Mouse (Mus musculus): ENCODE results near the gene Hadh. TPM values are rescaled to one million over a fixed set of nuclear protein-coding genes. Genes with fewer than 3 reads are reported as not detected.

The Hadh gene
- polyA plus RNA-seq (2016; fragmentation: Nextera tagmentation; extraction: Ambion mirVana): 80.6 and 86.0 TPM in 2 replicates

GRCm38 (mm10) chr3:131271559-131272373 lies at the start of gene Hadh:
Gene Hadh (minus strand): TSS chr3:131272101.
- under 1% methylated on average over 54 of the region's 54 CpGs for WGBS
- H3K9me3 ChIP-seq (replicated peaks): no peaks in the 10 kb centered on the region
- DNase-seq (ENCODE audit: low spot score): peak; percentile 93
- 0 out of 2 replicates have a peak, but pooled peaks cover 1% of the 10 kb centered on the region for H3K36me3 ChIP-seq
- H3K27ac ChIP-seq: peak within 1 kb of the TSS; percentile 88
- H3K27me3 ChIP-seq (ENCODE audit: low read depth, poor library complexity, severe bottlenecking): no peaks in the 10 kb centered on the region
- peaks cover 35% of the 10 kb centered on the region for H3K4me1 ChIP-seq
- H3K4me3 ChIP-seq: peak within 1 kb of the TSS; percentile 80

- H3K36me3 ChIP-seq: no peaks in the 10 kb centered on the region
- peaks cover 6% of the 10 kb centered on the region; the same call in 1 of the 2 replicates for H3K27me3 ChIP-seq (ENCODE audit: low read depth, poor library complexity, severe bottlenecking)
- DNase-seq (ENCODE audit: low spot score): peak; percentile 91
- peaks cover 26% of the 10 kb centered on the region for H3K4me1 ChIP-seq
- WGBS: 9% methylated on average over 3 of the region's 3 CpGs
- H3K9me3 ChIP-seq (replicated peaks): no peaks in the 10 kb centered on the region
- H3K4me3 ChIP-seq: no peak overlapping the region
- H3K27ac ChIP-seq: no peak overlapping the region
These were observed 48.3 kb upstream of the Hadh start for GRCm38 (mm10) chr3:131320184-131320583.

- no peak overlapping the region for H3K27ac ChIP-seq
- peaks cover 27% of the 10 kb centered on the region for H3K4me1 ChIP-seq
- no peak overlapping the region for H3K4me3 ChIP-seq
- no peaks in the 10 kb centered on the region for H3K9me3 ChIP-seq (replicated peaks)
- DNase-seq (ENCODE audit: low spot score): no peak
- peaks cover 6% of the 10 kb centered on the region; the same call in 1 of the 2 replicates for H3K27me3 ChIP-seq (ENCODE audit: low read depth, poor library complexity, severe bottlenecking)
- WGBS: 56% methylated on average over 2 of the region's 2 CpGs
- H3K36me3 ChIP-seq: no peaks in the 10 kb centered on the region
These were observed 46.3 kb upstream of the Hadh start for GRCm38 (mm10) chr3:131318211-131318610.

- Histone ChIP-seq H3K27ac (no peak overlapping the region), H3K36me3 (no peaks in the 10 kb centered on the region), H3K4me1 (peaks cover 22% of the 10 kb centered on the region), H3K9me3 (replicated peaks) (no peaks in the 10 kb centered on the region), H3K4me3 (no peak overlapping the region), H3K27me3 (ENCODE audit: low read depth, poor library complexity, severe bottlenecking) (peaks cover 6% of the 10 kb centered on the region; the same call in 1 of the 2 replicates)
- WGBS: 83% methylated on average over 1 of the region's 1 CpGs
- no peak for DNase-seq (ENCODE audit: low spot score)
These were observed 45.2 kb upstream of the Hadh start for GRCm38 (mm10) chr3:131317126-131317525.

- Histone ChIP-seq H3K4me3 (0 out of 2 replicates have a peak overlapping the region, but pooled peaks have one; percentile 1), H3K27me3 (ENCODE audit: low read depth, poor library complexity, severe bottlenecking) (peaks cover 6% of the 10 kb centered on the region; the same call in 1 of the 2 replicates), H3K4me1 (peaks cover 19% of the 10 kb centered on the region), H3K9me3 (replicated peaks) (no peaks in the 10 kb centered on the region), H3K36me3 (no peaks in the 10 kb centered on the region), H3K27ac (peak overlapping the region; percentile 76)
- 55% methylated on average over 4 of the region's 4 CpGs for WGBS
- DNase-seq (ENCODE audit: low spot score): no peak
These were observed 44.1 kb upstream of the Hadh start for GRCm38 (mm10) chr3:131315957-131316510.

GRCm38 (mm10) chr3:131312340-131312739 lies 40.4 kb upstream of the Hadh start:
- no peaks in the 10 kb centered on the region for H3K36me3 ChIP-seq
- H3K27ac ChIP-seq: no peak overlapping the region
- no peak overlapping the region for H3K4me3 ChIP-seq
- H3K27me3 ChIP-seq (ENCODE audit: low read depth, poor library complexity, severe bottlenecking): no peaks in the 10 kb centered on the region
- 78% methylated on average over 9 of the region's 9 CpGs for WGBS
- H3K9me3 ChIP-seq (replicated peaks): peaks cover 5% of the 10 kb centered on the region
- no peak for DNase-seq (ENCODE audit: low spot score)
- peaks cover 14% of the 10 kb centered on the region for H3K4me1 ChIP-seq

- Histone ChIP-seq H3K4me1 (peaks cover 6% of the 10 kb centered on the region), H3K27me3 (ENCODE audit: low read depth, poor library complexity, severe bottlenecking) (no peaks in the 10 kb centered on the region), H3K4me3 (no peak overlapping the region), H3K36me3 (no peaks in the 10 kb centered on the region), H3K9me3 (replicated peaks) (peaks cover 5% of the 10 kb centered on the region), H3K27ac (no peak overlapping the region)
- 90% methylated on average over 4 of the region's 4 CpGs for WGBS
- DNase-seq (ENCODE audit: low spot score): no peak
These were observed 38.7 kb upstream of the Hadh start for GRCm38 (mm10) chr3:131310572-131310971.

- Histone ChIP-seq H3K9me3 (replicated peaks) (peaks cover 5% of the 10 kb centered on the region), H3K27me3 (ENCODE audit: low read depth, poor library complexity, severe bottlenecking) (peaks cover 14% of the 10 kb centered on the region)
These were observed 35.9 kb upstream of the Hadh start for GRCm38 (mm10) chr3:131307811-131308210.

GRCm38 (mm10) chr3:131306255-131306654 lies 34.4 kb upstream of the Hadh start:
- H3K4me3 ChIP-seq: no peak overlapping the region
- peaks cover 5% of the 10 kb centered on the region for H3K9me3 ChIP-seq (replicated peaks)
- 91% methylated on average over 7 of the region's 7 CpGs for WGBS

More at GRCm38 (mm10) chr3:131307811-131308210, 35.9 kb upstream of the Hadh start:
- Histone ChIP-seq H3K4me3 (no peak overlapping the region), H3K27ac (no peak overlapping the region), H3K4me1 (peaks cover 8% of the 10 kb centered on the region), H3K36me3 (no peaks in the 10 kb centered on the region)
- 92% methylated on average over 3 of the region's 3 CpGs for WGBS
- DNase-seq (ENCODE audit: low spot score): no peak

GRCm38 (mm10) chr3:131303320-131303714 lies 31.4 kb upstream of the Hadh start:
- no peaks in the 10 kb centered on the region; the same call in 1 of the 2 replicates for H3K9me3 ChIP-seq (replicated peaks)
- H3K27me3 ChIP-seq (ENCODE audit: low read depth, poor library complexity, severe bottlenecking): peaks cover 26% of the 10 kb centered on the region
- peaks cover 17% of the 10 kb centered on the region for H3K4me1 ChIP-seq
- 27% methylated on average over 5 of the region's 5 CpGs for WGBS
- H3K36me3 ChIP-seq: no peaks in the 10 kb centered on the region
- H3K27ac ChIP-seq: peak overlapping the region; percentile 83; the same call in 1 of the 2 replicates
- H3K4me3 ChIP-seq: peak overlapping the region; percentile 80
- DNase-seq (ENCODE audit: low spot score): no peak

More at GRCm38 (mm10) chr3:131306255-131306654, 34.4 kb upstream of the Hadh start:
- DNase-seq (ENCODE audit: low spot score): no peak
- H3K4me1 ChIP-seq: peaks cover 13% of the 10 kb centered on the region
- no peaks in the 10 kb centered on the region for H3K36me3 ChIP-seq
- no peak overlapping the region for H3K27ac ChIP-seq
- H3K27me3 ChIP-seq (ENCODE audit: low read depth, poor library complexity, severe bottlenecking): peaks cover 23% of the 10 kb centered on the region

GRCm38 (mm10) chr3:131302452-131303319 lies 30.8 kb upstream of the Hadh start, which contains the start of gene Cyp2u1:
Gene Cyp2u1 (minus strand): TSS chr3:131303227.
- WGBS: under 1% methylated on average over 71 of the region's 71 CpGs
- H3K27ac ChIP-seq: peak within 1 kb of the TSS; percentile 83
- peaks cover 23% of the 10 kb centered on the region for H3K4me1 ChIP-seq
- peak; percentile 88 for DNase-seq (ENCODE audit: low spot score)
- H3K4me3 ChIP-seq: peak within 1 kb of the TSS; percentile 80
- no peaks in the 10 kb centered on the region for H3K36me3 ChIP-seq
- H3K9me3 ChIP-seq (replicated peaks): no peaks in the 10 kb centered on the region
- peaks cover 26% of the 10 kb centered on the region for H3K27me3 ChIP-seq (ENCODE audit: low read depth, poor library complexity, severe bottlenecking)

GRCm38 (mm10) chr3:131299908-131300307 lies 28.0 kb upstream of the Hadh start:
- H3K4me3 ChIP-seq: no peak overlapping the region
- 12% methylated on average over 6 of the region's 6 CpGs for WGBS
- H3K4me1 ChIP-seq: peaks cover 27% of the 10 kb centered on the region
- H3K27ac ChIP-seq: no peak overlapping the region
- H3K27me3 ChIP-seq (ENCODE audit: low read depth, poor library complexity, severe bottlenecking): peaks cover 22% of the 10 kb centered on the region
- DNase-seq (ENCODE audit: low spot score): no peak
- H3K9me3 ChIP-seq (replicated peaks): no peaks in the 10 kb centered on the region
- no peaks in the 10 kb centered on the region for H3K36me3 ChIP-seq

Measured in limb, embryonic 10.5 days (tissue).